Mouse (Mus musculus) spleen, postnatal 4 days (tissue): ENCODE measurements around the gene Cnih4.

ENCODE experiments used
- DNase-seq, 2 experiments: peaks; one replicate each; pipeline ENCODE4 v3.0.0; 2022; ENCODE audit warnings: low spot score in 2 of 2

Cnih4 gene

GRCm38 (mm10) chr1:181211403-181211919 lies 67.0 kb downstream of the Cnih4 start:
- peak; percentile 44 to 79 for DNase-seq

GRCm38 (mm10) chr1:181211920-181212633 lies 67.6 kb downstream of the Cnih4 start, which contains the start of gene Wdr26:
Gene Wdr26 (minus strand): TSS chr1:181212001.
- peak; percentile 84 to 91 for DNase-seq

- no peak for DNase-seq
Measured at GRCm38 (mm10) chr1:181214296-181215035, 70.0 kb downstream of the Cnih4 start.

GRCm38 (mm10) chr1:181216315-181216714 lies 71.8 kb downstream of the Cnih4 start:
- DNase-seq: peak; percentile 79 to 80
